Mouse (Mus musculus): ENCODE data around the gene Cd27. TPM values are rescaled to one million over a fixed set of nuclear protein-coding genes. Genes with fewer than 3 reads are reported as not detected.

Cd27 gene
- total and polyA plus RNA-seq, 3 experiments: 0.46 TPM; not detected in 2

- TF ChIP-seq TAL1 (IDR thresholded peaks at IDR 0.05; ENCODE audit: low read length): no peak
- peak; percentile 68 for TF ChIP-seq NRF1 (IDR thresholded peaks at IDR 0.05; ENCODE audit: insufficient read depth, low read depth, low read length, poor library complexity, severe bottlenecking)
- TF ChIP-seq GATA1 (IDR thresholded peaks at IDR 0.05; ENCODE audit: low read depth, low read length): no peak
- peak; percentile 57; the same call in 1 of the 2 replicates for TF ChIP-seq E2F4 (IDR thresholded peaks at IDR 0.05; ENCODE audit: borderline replicate concordance, low read depth, low read length)
- TF ChIP-seq EP300 (IDR thresholded peaks at IDR 0.05; ENCODE audit: low read depth in 1 of 2, low read length in 2 of 2): no peak
- TF ChIP-seq MEF2A (IDR thresholded peaks at IDR 0.05; ENCODE audit: extremely low read depth, insufficient replicate concordance, low read depth, low read length, poor library complexity, severe bottlenecking): no peak
- TF ChIP-seq RCOR1 (IDR thresholded peaks at IDR 0.05; ENCODE audit: low read depth, low read length): no peak
- TF ChIP-seq MYB (IDR thresholded peaks at IDR 0.05; ENCODE audit: low read depth, low read length): no peak
- TF ChIP-seq ZNF384 (IDR thresholded peaks at IDR 0.05; ENCODE audit: low read depth, low read length): no peak
- TF ChIP-seq ZC3H11A (IDR thresholded peaks at IDR 0.05; ENCODE audit: low read depth, low read length): no peak
- TF ChIP-seq NELFE (IDR thresholded peaks at IDR 0.05; ENCODE audit: low read depth, low read length): peak; percentile 87
- TF ChIP-seq POLR2AphosphoS5 (IDR thresholded peaks at IDR 0.05; ENCODE audit: borderline replicate concordance, low read depth, low read length): no peak
- 0 out of 2 replicates have a peak, but pooled peaks have one; percentile 29 for TF ChIP-seq ELF1 (IDR thresholded peaks at IDR 0.05; ENCODE audit: low read depth, low read length)
- peak; percentile 23; the same call in 1 of the 2 replicates for TF ChIP-seq ETS1 (IDR thresholded peaks at IDR 0.05; ENCODE audit: low read depth, low read length)
- no peak for TF ChIP-seq UBTF (IDR thresholded peaks at IDR 0.05; ENCODE audit: borderline replicate concordance, insufficient read depth, low read depth, low read length)
Measured at GRCm38 (mm10) chr6:125191332-125192015, 45.3 kb downstream of the Cd27 start, which contains the start of the genes Ncapd2 and Mrpl51 (continued).

DNA sequence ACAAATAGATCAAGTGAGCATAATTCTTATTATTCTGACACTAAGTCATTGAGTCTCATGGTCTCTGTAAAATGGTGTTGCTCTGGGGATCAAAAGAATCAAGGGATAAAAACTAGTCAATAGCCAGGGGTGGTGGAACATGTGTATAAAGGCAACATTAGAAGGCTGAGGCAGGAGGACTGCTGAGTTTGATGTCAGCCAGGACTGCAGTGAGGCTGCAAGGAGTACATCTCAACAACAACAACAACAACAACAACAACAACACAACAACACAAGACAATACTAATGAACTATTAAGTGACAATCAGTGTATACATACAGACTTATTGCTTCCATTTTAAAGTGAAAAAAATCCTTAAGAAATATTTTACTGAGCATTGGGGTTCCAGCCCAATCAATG is 46.0 kb downstream of the Cd27 start:
- Histone ChIP-seq H3K27ac (ENCODE audit: control insufficient read depth, low read depth, low read length) (peak overlapping the region; percentile 85), H3K9me3 (replicated peaks; ENCODE audit: insufficient read depth, low read length) (no peaks in the 10 kb centered on the region), H3K36me3 (ENCODE audit: control insufficient read depth in 1 of 2, insufficient read depth in 2 of 2, low read length in 2 of 2) (peaks cover 19 to 21% of the 10 kb centered on the region in 2 experiments), H3K79me2 (ENCODE audit: control insufficient read depth, insufficient read depth, low read length, poor library complexity) (peaks cover 36% of the 10 kb centered on the region), H3K27me3 (ENCODE audit: control insufficient read depth in 1 of 2, insufficient read depth in 2 of 2, low read length in 2 of 2) (no peaks in the 10 kb centered on the region), H3K9ac (ENCODE audit: control insufficient read depth, low read depth, low read length, poor library complexity, severe bottlenecking) (peak overlapping the region; percentile 91), H3K4me3 (ENCODE audit: control insufficient read depth in 1 of 2, insufficient read depth in 1 of 2, low read depth in 2 of 2, low read length in 2 of 2) (peak overlapping the region; percentile 69 to 89), H3K4me1 (ENCODE audit: control insufficient read depth in 1 of 2, insufficient read depth in 2 of 2, low read length in 2 of 2) (peaks cover 3 to 11% of the 10 kb centered on the region in 2 experiments; a peak in 3 of 4 replicates)
- TF ChIP-seq EP300 (IDR thresholded peaks at IDR 0.05; ENCODE audit: low read depth in 1 of 2, low read length in 2 of 2) (no peak), SMC3 (IDR thresholded peaks at IDR 0.05; ENCODE audit: low read depth, low read length) (no peak), ZNF384 (IDR thresholded peaks at IDR 0.05; ENCODE audit: low read depth, low read length) (no peak), CHD2 (IDR thresholded peaks at IDR 0.05; ENCODE audit: low read length) (no peak), USF2 (IDR thresholded peaks at IDR 0.05; ENCODE audit: borderline replicate concordance in 1 of 2, insufficient read depth in 1 of 2, low read depth in 1 of 2, low read length in 2 of 2) (no peak), NRF1 (IDR thresholded peaks at IDR 0.05; ENCODE audit: insufficient read depth, low read depth, low read length, poor library complexity, severe bottlenecking) (no peak)
- peak; percentile 36 for DNase-seq (ENCODE audit: low read depth, low spot score)

Measured in MEL (cell line).